In genomic region chr19:6399285-6400095, GRCm38 (mm10) we compare ENCODE assay signal across 8 mouse cellular contexts. TPM values are rescaled to one million over a fixed set of nuclear protein-coding genes. Genes with fewer than 3 reads are reported as not detected.
DNase-seq lines count a peak whose midpoint lies in the region; ATAC-seq and TF ChIP-seq lines count a peak whose summit lies in the region.

Gene Rasgrp2 (plus strand): TSS chr19:6399340.

- peaks cover 22% of the 10 kb centered on the region for H3K4me1 ChIP-seq in testis, adult 2 months (ENCODE audit: control insufficient read depth, insufficient read depth, low read length)
- peaks cover 34% of the 10 kb centered on the region for H3K4me1 ChIP-seq in embryonic facial prominence, embryonic 12.5 days
- H3K4me1 ChIP-seq in heart, embryonic 13.5 days: peaks cover 41% of the 10 kb centered on the region
- H3K4me1 ChIP-seq in kidney, embryonic 16.5 days (ENCODE audit: insufficient read depth, low read length): peaks cover 47% of the 10 kb centered on the region
- H3K4me1 ChIP-seq in liver, postnatal 0 days (ENCODE audit: insufficient read depth): peaks cover 33% of the 10 kb centered on the region
- peaks cover 41% of the 10 kb centered on the region for H3K4me1 ChIP-seq in neural tube, embryonic 12.5 days

- 1% methylated on average over 48 of the region's 87 CpGs for WGBS in embryonic facial prominence, embryonic 12.5 days
- under 1% methylated on average over 67 of the region's 87 CpGs for WGBS in heart, embryonic 13.5 days
- under 1% methylated on average over 57 of the region's 87 CpGs for WGBS in kidney, embryonic 16.5 days
- WGBS in liver, postnatal 0 days (ENCODE audit: insufficient replicate concordance): under 1% methylated on average over 59 of the region's 87 CpGs
- WGBS in neural tube, embryonic 12.5 days: 1% methylated on average over 83 of the region's 87 CpGs

- TF ChIP-seq POLR2A in testis, adult 2 months (IDR thresholded peaks at IDR 0.05; ENCODE audit: control insufficient read depth, low read depth, low read length): no peak

- peak within 1 kb of the TSS; percentile 66 for H3K9ac ChIP-seq in embryonic facial prominence, embryonic 12.5 days
- H3K9ac ChIP-seq in heart, embryonic 13.5 days: peak within 1 kb of the TSS; percentile 84
- H3K9ac ChIP-seq in kidney, embryonic 16.5 days (replicated peaks; ENCODE audit: low read length): peak within 1 kb of the TSS; percentile 76
- peak within 1 kb of the TSS; percentile 69 for H3K9ac ChIP-seq in liver, postnatal 0 days (replicated peaks)
- H3K9ac ChIP-seq in neural tube, embryonic 12.5 days: peak within 1 kb of the TSS; percentile 69

- no peaks in the 10 kb centered on the region for H3K27me3 ChIP-seq in testis, adult 2 months (ENCODE audit: control insufficient read depth, insufficient read depth, low read length)
- peaks cover 60% of the 10 kb centered on the region for H3K27me3 ChIP-seq in embryonic facial prominence, embryonic 12.5 days
- peaks cover 39% of the 10 kb centered on the region for H3K27me3 ChIP-seq in heart, embryonic 13.5 days (replicated peaks)
- 0 out of 2 replicates have a peak, but pooled peaks cover 7% of the 10 kb centered on the region for H3K27me3 ChIP-seq in kidney, embryonic 16.5 days (ENCODE audit: insufficient read depth, low read length)
- H3K27me3 ChIP-seq in liver, postnatal 0 days (ENCODE audit: insufficient read depth, low read length): peaks cover 22% of the 10 kb centered on the region
- peaks cover 39% of the 10 kb centered on the region for H3K27me3 ChIP-seq in neural tube, embryonic 12.5 days (replicated peaks)

- H3K4me3 ChIP-seq in testis, adult 2 months (ENCODE audit: control insufficient read depth, low read depth, low read length): peak within 1 kb of the TSS; percentile 60
- peak within 1 kb of the TSS; percentile 61 for H3K4me3 ChIP-seq in embryonic facial prominence, embryonic 12.5 days
- H3K4me3 ChIP-seq in heart, embryonic 13.5 days: peak within 1 kb of the TSS; percentile 68
- peak within 1 kb of the TSS; percentile 69 for H3K4me3 ChIP-seq in kidney, embryonic 16.5 days (ENCODE audit: low read length)
- peak within 1 kb of the TSS; percentile 63 for H3K4me3 ChIP-seq in liver, postnatal 0 days (ENCODE audit: low read depth, low read length)
- peak within 1 kb of the TSS; percentile 57 for H3K4me3 ChIP-seq in neural tube, embryonic 12.5 days

- peak within 1 kb of the TSS; percentile 23; the same call in 1 of the 2 replicates for H3K27ac ChIP-seq in testis, adult 2 months (ENCODE audit: control insufficient read depth, insufficient read depth, low read depth, low read length)
- H3K27ac ChIP-seq in embryonic facial prominence, embryonic 12.5 days: 0 out of 2 replicates have a peak within 1 kb of the TSS, but pooled peaks have one; percentile 46
- peak within 1 kb of the TSS; percentile 63 for H3K27ac ChIP-seq in heart, embryonic 13.5 days (replicated peaks)
- peak within 1 kb of the TSS; percentile 72 for H3K27ac ChIP-seq in kidney, embryonic 16.5 days (ENCODE audit: low read length)
- H3K27ac ChIP-seq in liver, postnatal 0 days (ENCODE audit: low read depth): peak within 1 kb of the TSS; percentile 93
- peak within 1 kb of the TSS; percentile 37; the same call in 1 of the 2 replicates for H3K27ac ChIP-seq in neural tube, embryonic 12.5 days

- ATAC-seq in embryonic facial prominence, embryonic 12.5 days (ENCODE audit: insufficient number of reproducible peaks, insufficient read depth, low FRiP score, low TSS enrichment): no peak
- peak; percentile 5; the same call in 1 of the 2 replicates for ATAC-seq in heart, embryonic 13.5 days (ENCODE audit: extremely low read depth, insufficient number of reproducible peaks, low FRiP score, low TSS enrichment)
- 0 out of 2 replicates have a peak, but pooled peaks have one; percentile 9 for ATAC-seq in kidney, embryonic 16.5 days (ENCODE audit: low FRiP score, low TSS enrichment)
- peak; percentile 8 for ATAC-seq in liver, postnatal 0 days
- ATAC-seq in neural tube, embryonic 12.5 days (ENCODE audit: low FRiP score, low read depth): peak; percentile 17; the same call in 1 of the 2 replicates

- no peak for TF ChIP-seq CTCF in testis, adult 2 months (IDR thresholded peaks at IDR 0.05; ENCODE audit: control insufficient read depth, insufficient read depth, insufficient replicate concordance, low read depth, low read length)
- TF ChIP-seq CTCF in liver, postnatal 0 days (IDR thresholded peaks at IDR 0.05; ENCODE audit: low read depth): no peak

- H3K4me2 ChIP-seq in embryonic facial prominence, embryonic 12.5 days (replicated peaks): peak within 1 kb of the TSS; percentile 100
- peak within 1 kb of the TSS; percentile 98 for H3K4me2 ChIP-seq in heart, embryonic 13.5 days
- peak within 1 kb of the TSS; percentile 99 for H3K4me2 ChIP-seq in kidney, embryonic 16.5 days (replicated peaks; ENCODE audit: low read depth, low read length)
- peak within 1 kb of the TSS; percentile 94 for H3K4me2 ChIP-seq in liver, postnatal 0 days (ENCODE audit: low read depth, low read length)
- H3K4me2 ChIP-seq in neural tube, embryonic 12.5 days (replicated peaks): peak within 1 kb of the TSS; percentile 100

- H3K9me3 ChIP-seq in embryonic facial prominence, embryonic 12.5 days: no peaks in the 10 kb centered on the region
- H3K9me3 ChIP-seq in heart, embryonic 13.5 days: no peaks in the 10 kb centered on the region
- H3K9me3 ChIP-seq in kidney, embryonic 16.5 days (ENCODE audit: low read length): no peaks in the 10 kb centered on the region
- no peaks in the 10 kb centered on the region for H3K9me3 ChIP-seq in liver, postnatal 0 days (ENCODE audit: low read length)
- no peaks in the 10 kb centered on the region for H3K9me3 ChIP-seq in neural tube, embryonic 12.5 days

- H3K36me3 ChIP-seq in testis, adult 2 months (ENCODE audit: control insufficient read depth, insufficient read depth, low read length): no peaks in the 10 kb centered on the region
- H3K36me3 ChIP-seq in embryonic facial prominence, embryonic 12.5 days: no peaks in the 10 kb centered on the region
- peaks cover 12% of the 10 kb centered on the region for H3K36me3 ChIP-seq in heart, embryonic 13.5 days
- H3K36me3 ChIP-seq in kidney, embryonic 16.5 days (ENCODE audit: insufficient read depth, low read length): no peaks in the 10 kb centered on the region
- peaks cover 6% of the 10 kb centered on the region; the same call in 1 of the 2 replicates for H3K36me3 ChIP-seq in liver, postnatal 0 days (replicated peaks; ENCODE audit: insufficient read depth, low read length)
- no peaks in the 10 kb centered on the region for H3K36me3 ChIP-seq in neural tube, embryonic 12.5 days

- no peak for TF ChIP-seq EP300 in liver, postnatal 0 days (IDR thresholded peaks at IDR 0.05; ENCODE audit: low read depth)

- DNase-seq in testis, postnatal 14 days (ENCODE audit: low spot score): no peak
- DNase-seq in liver, postnatal 0 days: peak; percentile 75
- no peak for DNase-seq in yolk sac, embryonic 10.5 days (ENCODE audit: low spot score)

RNA-seq across cellular contexts. Expression of gene Rasgrp2, which starts in this region (rescaled TPM):
- 8.2 and 8.4 TPM in 2 replicates for polyA plus RNA-seq in testis, adult 2 months (2012; rRNA removed)
- polyA plus RNA-seq in embryonic facial prominence, embryonic 12.5 days (2016; fragmentation: Nextera tagmentation; extraction: Ambion mirVana): 24.5 and 30.9 TPM in 2 replicates
- polyA plus RNA-seq in heart, embryonic 13.5 days (2015; fragmentation: Nextera tagmentation; extraction: Ambion mirVana): 38.4 and 53.6 TPM in 2 replicates
- 105 and 121 TPM in 2 replicates for polyA plus RNA-seq in kidney, embryonic 16.5 days (2015; fragmentation: Nextera tagmentation; extraction: Ambion mirVana)
- 90.7 and 93.5 TPM in 2 replicates for polyA plus RNA-seq in liver, postnatal 0 days (2015; fragmentation: Nextera tagmentation; extraction: Ambion mirVana)
- 26.4 and 28.3 TPM in 2 replicates for polyA plus RNA-seq in neural tube, embryonic 12.5 days (2016; fragmentation: Nextera tagmentation; extraction: Ambion mirVana)

Comparison
In these comparisons a context has a peak if more than half of its experiments do, and no peak if none do; other contexts are left out.
1. H3K27ac ChIP-seq: peak in every context shown above with its lines; median percentile 93 in liver, postnatal 0 days; 72 in kidney, embryonic 16.5 days; 63 in heart, embryonic 13.5 days; 46 in embryonic facial prominence, embryonic 12.5 days; 37 in neural tube, embryonic 12.5 days; 23 in testis, adult 2 months.